15 mouse cellular contexts compared by ENCODE assay signal in the genomic region with DNA sequence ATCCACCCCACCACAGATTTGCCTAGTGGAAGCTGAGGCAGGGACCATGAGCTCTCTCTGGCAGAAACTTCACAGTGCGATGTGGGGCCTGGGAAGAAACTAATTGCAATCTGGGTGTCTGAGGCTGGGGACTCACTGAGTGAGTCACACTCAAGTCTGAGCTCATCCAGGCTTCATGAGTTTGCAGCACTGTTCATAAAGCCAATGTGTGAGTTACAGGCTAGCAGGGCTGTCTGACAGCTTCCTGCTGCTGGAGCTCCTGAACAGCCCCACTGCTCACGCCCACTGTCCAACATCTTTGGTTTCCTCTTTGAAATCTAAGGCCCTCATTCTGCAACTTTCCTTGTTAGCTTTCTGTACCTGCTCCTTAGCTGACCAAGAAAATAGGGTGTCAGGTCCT.
"Had no signal": no experiment of that assay in that cellular context is flagged by ENCODE, and none has a peak within 500 bp of the region (broad histone marks: within the 10 kb centered on the region; RNA-seq: fewer than 3 reads in every experiment).

No protein-coding gene starts in this region.

- H3K9ac ChIP-seq: intestine, embryonic 15.5 days; limb, embryonic 12.5 days; liver, embryonic 13.5 days; liver, postnatal 0 days; neural tube, embryonic 12.5 days had no signal

- H3K27me3 ChIP-seq: intestine, embryonic 15.5 days; limb, embryonic 12.5 days; liver, embryonic 13.5 days; neural tube, embryonic 12.5 days had no signal

- ATAC-seq: intestine, embryonic 15.5 days; liver, postnatal 0 days had no signal

- H3K9me3 ChIP-seq: intestine, embryonic 15.5 days; limb, embryonic 12.5 days; liver, embryonic 13.5 days; neural tube, embryonic 12.5 days had no signal

- DNase-seq: kidney, adult 9 months; kidney, postnatal 36 days; liver; liver, embryonic 13.5 days; liver, postnatal 0 days; midbrain, embryonic 14.5 days; right cerebral cortex, postnatal 25 days; thymus, adult 18-20 months; thymus, postnatal 14 days had no signal

- H3K4me1 ChIP-seq: intestine, embryonic 15.5 days; limb, embryonic 12.5 days; liver, embryonic 13.5 days; neural tube, embryonic 12.5 days had no signal

- H3K4me3 ChIP-seq: intestine, embryonic 15.5 days; layer of hippocampus, adult 2 months; limb, embryonic 12.5 days; liver, embryonic 13.5 days; neural tube, embryonic 12.5 days had no signal

- H3K36me3 ChIP-seq: intestine, embryonic 15.5 days; limb, embryonic 12.5 days; liver, embryonic 13.5 days; neural tube, embryonic 12.5 days had no signal

- H3K27ac ChIP-seq: intestine, embryonic 15.5 days; kidney, postnatal 0 days; layer of hippocampus, adult 2 months; limb, embryonic 12.5 days; liver, embryonic 13.5 days; neural tube, embryonic 12.5 days; stomach, postnatal 0 days had no signal

- H3K4me2 ChIP-seq: intestine, embryonic 15.5 days; limb, embryonic 12.5 days; liver, embryonic 13.5 days; neural tube, embryonic 12.5 days had no signal
